Mouse (Mus musculus): Measurements from ENCODE around the gene Sel1l. TPM values are rescaled to one million over a fixed set of nuclear protein-coding genes. Genes with fewer than 3 reads are reported as not detected.

Sel1l gene
- polyA plus RNA-seq, 1 experiment from 2014 or later: 131 TPM

DNA sequence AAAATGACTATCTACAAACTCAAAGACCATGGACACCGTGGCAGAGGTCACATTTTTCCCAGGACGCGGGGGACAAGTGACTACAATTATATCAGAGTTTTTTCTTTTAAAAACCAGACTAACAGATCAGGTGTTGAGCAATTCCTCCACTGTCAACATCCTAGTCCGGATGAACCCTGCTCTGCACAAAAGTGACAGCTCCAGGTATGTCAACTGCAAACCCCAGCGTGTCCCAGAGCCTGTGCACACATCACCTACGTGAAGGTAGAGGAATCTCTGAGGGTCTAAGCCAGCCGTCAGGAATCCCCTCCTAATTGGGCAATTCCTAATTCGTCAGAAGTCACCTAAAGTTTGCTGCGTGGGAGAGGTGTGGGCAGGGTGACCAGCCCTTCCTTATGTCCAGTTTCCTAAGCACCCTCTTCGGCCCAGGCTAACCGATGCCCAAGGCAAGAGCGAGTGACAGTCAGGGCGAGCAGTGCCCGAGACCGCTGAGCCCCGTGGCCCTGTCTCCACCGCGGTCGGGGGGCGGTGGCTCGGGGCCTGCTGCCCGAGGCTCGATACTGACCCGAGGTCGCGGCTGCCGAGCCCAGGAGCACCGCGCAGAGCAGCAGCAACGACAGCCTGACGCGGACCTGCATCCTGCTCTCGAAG lies 438 bp downstream of the Sel1l start:
- Histone ChIP-seq H3K36me3 (ENCODE audit: control insufficient read depth, insufficient read depth, low read length) (no peaks in the 10 kb centered on the region), H3K27ac (ENCODE audit: low read length) (peak overlapping the region; percentile 66), H3K9me3 (replicated peaks; ENCODE audit: control insufficient read depth, low read length) (no peaks in the 10 kb centered on the region), H3K4me1 (ENCODE audit: control insufficient read depth, insufficient read depth, low read length) (peaks cover 11% of the 10 kb centered on the region), H3K27me3 (ENCODE audit: control insufficient read depth, insufficient read depth, low read length) (no peaks in the 10 kb centered on the region), H3K4me3 (replicated peaks; ENCODE audit: low read length) (peak overlapping the region; percentile 96), H3K4me2 (ENCODE audit: low read depth, low read length) (peak overlapping the region; percentile 84), H3K9ac (ENCODE audit: low read length) (peak overlapping the region; percentile 95)
- WGBS: 2% methylated on average over 33 of the region's 33 CpGs
- ATAC-seq (ENCODE audit: insufficient read depth, low FRiP score): peak; percentile 22

- ATAC-seq (ENCODE audit: insufficient read depth, low FRiP score): no peak
- Histone ChIP-seq H3K4me1 (ENCODE audit: control insufficient read depth, insufficient read depth, low read length) (peaks cover 11% of the 10 kb centered on the region), H3K27me3 (ENCODE audit: control insufficient read depth, insufficient read depth, low read length) (no peaks in the 10 kb centered on the region)
Measured at GRCm38 (mm10) chr12:91846038-91846437, 2.9 kb downstream of the Sel1l start.

GRCm38 (mm10) chr12:91845393-91845792 lies 3.6 kb downstream of the Sel1l start:
- Histone ChIP-seq H3K9me3 (replicated peaks; ENCODE audit: control insufficient read depth, low read length) (no peaks in the 10 kb centered on the region), H3K36me3 (ENCODE audit: control insufficient read depth, insufficient read depth, low read length) (peaks cover 10% of the 10 kb centered on the region), H3K27ac (ENCODE audit: low read length) (peak overlapping the region; percentile 35; the same call in 1 of the 2 replicates), H3K4me2 (ENCODE audit: low read depth, low read length) (no peak overlapping the region), H3K4me3 (replicated peaks; ENCODE audit: low read length) (no peak overlapping the region), H3K9ac (ENCODE audit: low read length) (no peak overlapping the region), H3K4me1 (ENCODE audit: control insufficient read depth, insufficient read depth, low read length) (peaks cover 11% of the 10 kb centered on the region), H3K27me3 (ENCODE audit: control insufficient read depth, insufficient read depth, low read length) (no peaks in the 10 kb centered on the region)
- 81% methylated on average over 9 of the region's 9 CpGs for WGBS
- no peak for ATAC-seq (ENCODE audit: insufficient read depth, low FRiP score)

More at GRCm38 (mm10) chr12:91846038-91846437, 2.9 kb downstream of the Sel1l start:
- peaks cover 3% of the 10 kb centered on the region for H3K36me3 ChIP-seq (ENCODE audit: control insufficient read depth, insufficient read depth, low read length)
- H3K9ac ChIP-seq (ENCODE audit: low read length): no peak overlapping the region
- no peak overlapping the region; the same call in 1 of the 2 replicates for H3K4me2 ChIP-seq (ENCODE audit: low read depth, low read length)
- H3K27ac ChIP-seq (ENCODE audit: low read length): peak overlapping the region; percentile 42; the same call in 1 of the 2 replicates
- WGBS: 86% methylated on average over 6 of the region's 6 CpGs
- no peak overlapping the region for H3K4me3 ChIP-seq (replicated peaks; ENCODE audit: low read length)
- no peaks in the 10 kb centered on the region for H3K9me3 ChIP-seq (replicated peaks; ENCODE audit: control insufficient read depth, low read length)

DNA sequence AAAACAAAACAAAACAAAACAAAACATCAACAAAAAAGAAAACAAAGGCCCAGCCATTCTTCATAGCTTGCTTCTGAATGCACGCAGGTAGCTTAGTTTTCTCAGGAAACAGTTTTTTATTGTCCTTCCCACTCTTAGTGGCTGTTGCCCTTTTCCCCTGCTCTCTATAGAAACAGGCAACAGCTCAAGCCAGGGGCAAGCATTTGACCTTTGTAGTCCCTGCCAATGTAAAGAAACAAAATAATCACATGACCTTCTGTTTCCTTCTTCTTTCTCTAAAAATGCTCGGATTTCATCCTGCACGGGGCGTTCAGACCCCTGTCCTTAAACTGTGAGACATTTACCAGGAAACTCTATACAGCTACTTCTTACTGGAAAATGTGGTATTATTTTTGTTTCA lies 4.4 kb downstream of the Sel1l start:
- Histone ChIP-seq H3K27me3 (ENCODE audit: control insufficient read depth, insufficient read depth, low read length) (no peaks in the 10 kb centered on the region), H3K4me3 (replicated peaks; ENCODE audit: low read length) (no peak overlapping the region), H3K36me3 (ENCODE audit: control insufficient read depth, insufficient read depth, low read length) (peaks cover 16% of the 10 kb centered on the region), H3K27ac (ENCODE audit: low read length) (no peak overlapping the region), H3K4me1 (ENCODE audit: control insufficient read depth, insufficient read depth, low read length) (peaks cover 11% of the 10 kb centered on the region), H3K9ac (ENCODE audit: low read length) (no peak overlapping the region), H3K4me2 (ENCODE audit: low read depth, low read length) (no peak overlapping the region), H3K9me3 (replicated peaks; ENCODE audit: control insufficient read depth, low read length) (no peaks in the 10 kb centered on the region)
- 72% methylated on average over 4 of the region's 4 CpGs for WGBS
- ATAC-seq (ENCODE audit: insufficient read depth, low FRiP score): no peak

- Histone ChIP-seq H3K9me3 (replicated peaks; ENCODE audit: control insufficient read depth, low read length) (no peaks in the 10 kb centered on the region), H3K4me3 (replicated peaks; ENCODE audit: low read length) (no peak overlapping the region), H3K4me2 (ENCODE audit: low read depth, low read length) (no peak overlapping the region), H3K4me1 (ENCODE audit: control insufficient read depth, insufficient read depth, low read length) (peaks cover 11% of the 10 kb centered on the region), H3K9ac (ENCODE audit: low read length) (no peak overlapping the region), H3K27ac (ENCODE audit: low read length) (no peak overlapping the region), H3K36me3 (ENCODE audit: control insufficient read depth, insufficient read depth, low read length) (peaks cover 21% of the 10 kb centered on the region), H3K27me3 (ENCODE audit: control insufficient read depth, insufficient read depth, low read length) (no peaks in the 10 kb centered on the region)
- 93% methylated on average over 13 of the region's 13 CpGs for WGBS
- no peak for ATAC-seq (ENCODE audit: insufficient read depth, low FRiP score)
Measured at GRCm38 (mm10) chr12:91843888-91844287, 5.1 kb downstream of the Sel1l start.

DNA sequence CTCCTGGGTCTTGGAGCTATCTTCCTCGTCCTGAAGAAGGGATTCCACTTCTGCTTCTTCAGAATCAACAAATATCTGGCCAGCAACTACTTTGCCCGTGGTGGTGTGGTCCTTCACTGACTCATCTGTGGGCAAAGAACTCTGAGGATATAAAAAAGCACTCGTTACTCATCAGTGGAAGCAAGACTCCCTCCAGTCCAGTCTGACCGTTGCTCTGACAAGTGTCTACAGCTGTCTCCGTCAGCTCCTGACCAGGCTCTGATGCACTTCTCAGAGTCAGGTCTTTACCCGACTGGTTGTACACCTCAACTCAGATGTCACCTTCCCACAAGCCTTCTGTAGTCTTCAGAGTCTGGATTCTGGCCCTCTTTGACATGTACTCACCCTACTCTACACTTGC lies 7.2 kb downstream of the Sel1l start:
- Histone ChIP-seq H3K4me2 (ENCODE audit: low read depth, low read length) (no peak overlapping the region), H3K4me1 (ENCODE audit: control insufficient read depth, insufficient read depth, low read length) (0 out of 2 replicates have a peak, but pooled peaks cover 4% of the 10 kb centered on the region), H3K27me3 (ENCODE audit: control insufficient read depth, insufficient read depth, low read length) (no peaks in the 10 kb centered on the region), H3K9me3 (replicated peaks; ENCODE audit: control insufficient read depth, low read length) (no peaks in the 10 kb centered on the region), H3K36me3 (ENCODE audit: control insufficient read depth, insufficient read depth, low read length) (peaks cover 36% of the 10 kb centered on the region), H3K4me3 (replicated peaks; ENCODE audit: low read length) (no peak overlapping the region), H3K27ac (ENCODE audit: low read length) (no peak overlapping the region), H3K9ac (ENCODE audit: low read length) (no peak overlapping the region)
- WGBS: 84% methylated on average over 6 of the region's 6 CpGs
- ATAC-seq (ENCODE audit: insufficient read depth, low FRiP score): no peak

DNA sequence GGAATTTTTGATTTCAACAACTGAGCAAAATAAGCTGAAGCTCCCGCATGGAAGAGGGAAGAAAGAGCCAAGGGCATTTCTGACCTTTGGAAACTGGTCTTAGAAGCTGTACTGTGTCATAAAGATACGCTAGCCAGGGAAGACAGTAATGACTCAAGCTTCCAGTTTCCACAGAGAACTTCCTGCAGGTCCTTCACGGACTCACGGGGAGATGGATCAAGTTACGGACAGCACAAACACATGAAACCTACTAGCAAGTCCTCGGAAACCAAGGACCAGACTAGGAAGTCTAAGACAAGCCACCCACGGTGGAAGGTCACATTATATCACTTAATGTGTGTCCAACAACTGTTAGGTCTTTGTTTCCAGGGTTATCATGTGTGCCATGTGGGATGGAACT lies 10.7 kb downstream of the Sel1l start:
- H3K9ac ChIP-seq (ENCODE audit: low read length): no peak overlapping the region
- 67% methylated on average over 7 of the region's 7 CpGs for WGBS
- no peak for ATAC-seq (ENCODE audit: insufficient read depth, low FRiP score)

DNA sequence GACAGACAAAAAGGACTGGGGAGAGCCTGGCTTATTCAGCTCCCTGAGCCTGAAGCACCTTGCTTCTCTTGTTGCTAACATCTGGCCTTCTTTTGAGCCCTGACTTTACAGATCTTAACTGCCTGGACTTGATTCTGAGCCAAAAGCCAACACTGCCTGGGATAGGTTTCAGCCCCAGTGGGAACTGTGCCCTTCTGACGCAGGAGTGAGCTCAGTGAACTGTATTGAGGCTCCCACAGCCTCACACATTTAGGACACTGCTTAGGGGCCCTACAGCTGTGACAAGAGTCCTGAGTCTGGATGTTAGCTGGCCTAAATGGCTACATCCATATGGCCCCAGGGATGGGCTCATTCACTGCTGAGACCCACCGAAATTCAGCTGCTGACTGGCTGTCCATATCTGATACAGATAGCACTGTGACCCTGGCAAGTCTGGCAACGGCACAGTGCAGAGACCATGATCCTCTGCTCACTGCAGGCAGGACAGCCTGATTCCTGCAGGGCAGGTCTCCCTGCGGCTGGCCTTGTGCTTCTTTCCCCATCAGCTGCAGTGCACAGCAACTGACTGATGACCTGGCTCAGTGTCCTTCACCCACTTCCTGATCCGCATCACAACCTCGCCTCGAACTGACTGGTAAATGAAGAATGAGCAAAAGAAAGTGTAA lies 11.4 kb downstream of the Sel1l start:
- Histone ChIP-seq H3K36me3 (ENCODE audit: control insufficient read depth, insufficient read depth, low read length) (peaks cover 45% of the 10 kb centered on the region), H3K27me3 (ENCODE audit: control insufficient read depth, insufficient read depth, low read length) (no peaks in the 10 kb centered on the region), H3K9me3 (replicated peaks; ENCODE audit: control insufficient read depth, low read length) (no peaks in the 10 kb centered on the region), H3K9ac (ENCODE audit: low read length) (no peak overlapping the region), H3K4me1 (ENCODE audit: control insufficient read depth, insufficient read depth, low read length) (no peaks in the 10 kb centered on the region), H3K4me3 (replicated peaks; ENCODE audit: low read length) (no peak overlapping the region), H3K4me2 (ENCODE audit: low read depth, low read length) (no peak overlapping the region), H3K27ac (ENCODE audit: low read length) (no peak overlapping the region)
- ATAC-seq (ENCODE audit: insufficient read depth, low FRiP score): no peak
- WGBS: 71% methylated on average over 7 of the region's 7 CpGs

More for the DNA sequence above, 10.7 kb downstream of the Sel1l start:
- no peak overlapping the region for H3K4me2 ChIP-seq (ENCODE audit: low read depth, low read length)
- H3K36me3 ChIP-seq (ENCODE audit: control insufficient read depth, insufficient read depth, low read length): peaks cover 45% of the 10 kb centered on the region
- H3K4me3 ChIP-seq (replicated peaks; ENCODE audit: low read length): no peak overlapping the region
- H3K27me3 ChIP-seq (ENCODE audit: control insufficient read depth, insufficient read depth, low read length): no peaks in the 10 kb centered on the region
- no peaks in the 10 kb centered on the region for H3K4me1 ChIP-seq (ENCODE audit: control insufficient read depth, insufficient read depth, low read length)
- H3K9me3 ChIP-seq (replicated peaks; ENCODE audit: control insufficient read depth, low read length): no peaks in the 10 kb centered on the region
- no peak overlapping the region for H3K27ac ChIP-seq (ENCODE audit: low read length)

- Histone ChIP-seq H3K4me1 (ENCODE audit: control insufficient read depth, insufficient read depth, low read length) (no peaks in the 10 kb centered on the region), H3K4me3 (replicated peaks; ENCODE audit: low read length) (no peak overlapping the region), H3K27me3 (ENCODE audit: control insufficient read depth, insufficient read depth, low read length) (no peaks in the 10 kb centered on the region), H3K36me3 (ENCODE audit: control insufficient read depth, insufficient read depth, low read length) (peaks cover 29% of the 10 kb centered on the region), H3K4me2 (ENCODE audit: low read depth, low read length) (no peak overlapping the region), H3K9ac (ENCODE audit: low read length) (no peak overlapping the region), H3K9me3 (replicated peaks; ENCODE audit: control insufficient read depth, low read length) (no peaks in the 10 kb centered on the region), H3K27ac (ENCODE audit: low read length) (no peak overlapping the region)
- 81% methylated on average over 5 of the region's 5 CpGs for WGBS
- ATAC-seq (ENCODE audit: insufficient read depth, low FRiP score): no peak
Measured at GRCm38 (mm10) chr12:91833939-91834333, 15.0 kb downstream of the Sel1l start.

Measured in stomach, embryonic 16.5 days (tissue).